Mouse (Mus musculus) brain, embryonic 14.5 days (tissue): ENCODE measurements at regions not wholly inside any gene's neighbourhood (a gene's known extent, or its start where the extent isn't known, plus 50 kb on each side); places are given as distances from the start of the nearest gene placed in this dataset.

ENCODE experiments used
- CTCF ChIP-seq: fragments of 200-500 bp; IDR thresholded peaks from 2 replicates; pipeline ENCODE4 v1.5.1; 2012; ENCODE audit warnings: inconsistent platforms, mild to moderate bottlenecking, moderate library complexity, borderline replicate concordance; ENCODE audit not compliant: insufficient read depth, insufficient read length; ENCODE audit errors: extremely low read depth
- POLR2A ChIP-seq: fragments of 200-500 bp; IDR thresholded peaks from 2 replicates; pipeline ENCODE4 v1.6.1; 2012; ENCODE audit warnings: mild to moderate bottlenecking, inconsistent platforms, borderline replicate concordance; ENCODE audit not compliant: poor library complexity, insufficient read depth, insufficient read length, severe bottlenecking; ENCODE audit errors: extremely low read depth

DNA sequence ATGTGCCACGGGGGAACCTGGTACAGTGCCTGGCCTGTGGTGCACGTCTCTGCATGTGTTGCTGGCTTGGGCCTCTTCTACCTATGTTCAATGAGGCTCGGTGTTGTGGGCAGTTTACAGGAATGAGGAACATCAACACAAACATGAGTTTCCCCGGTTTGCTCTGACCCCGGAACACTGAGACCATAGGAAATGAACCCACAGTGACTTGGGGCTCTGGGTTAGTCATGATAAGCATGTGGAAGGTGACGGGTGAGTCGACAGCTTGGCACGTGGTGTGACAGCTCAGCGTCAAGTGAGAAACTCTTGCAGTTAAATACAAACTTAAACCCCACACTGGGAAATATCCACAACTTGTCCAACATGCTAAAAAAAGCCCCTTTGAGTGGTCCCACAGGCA, 122.4 kb upstream of the Klf14 start:
- TF ChIP-seq POLR2A, result no peak
- no peak for TF ChIP-seq CTCF
